Mouse (Mus musculus) embryonic facial prominence, embryonic 15.5 days (tissue): ENCODE measurements at regions not wholly inside any gene's neighbourhood (a gene's known extent, or its start where the extent isn't known, plus 50 kb on each side); places are given as distances from the start of the nearest gene placed in this dataset.

Experiments used
- ATAC-seq: fragments of 200-750 bp; cut with Nextera tagmentation; 2 replicates; pipeline ENCODE4 v1.8.0; 2017; ENCODE audit warnings: low read depth, moderate TSS enrichment; ENCODE audit not compliant: insufficient number of reproducible peaks, low FRiP score, low TSS enrichment
- H3K27ac ChIP-seq: fragments of 300-500 bp; sonication (generic); replicated peaks from 2 replicates; pipeline ENCODE4 v1.5.1; 2015; ENCODE audit warnings: mild to moderate bottlenecking, inconsistent platforms
- H3K27me3 ChIP-seq: fragments of 300-500 bp; sonication (generic); 2 replicates; pipeline ENCODE4 v1.6.1; 2015; ENCODE audit warnings: inconsistent platforms
- H3K36me3 ChIP-seq: fragments of 300-500 bp; sonication (generic); 2 replicates; pipeline ENCODE4 v1.6.1; 2015; ENCODE audit warnings: mild to moderate bottlenecking, inconsistent platforms
- H3K4me1 ChIP-seq: fragments of 300-500 bp; sonication (generic); 2 replicates; pipeline ENCODE4 v1.6.1; 2015; ENCODE audit warnings: inconsistent platforms
- H3K4me2 ChIP-seq: fragments of 300-500 bp; sonication (generic); replicated peaks from 2 replicates; pipeline ENCODE4 v1.6.1; 2015; ENCODE audit warnings: mild to moderate bottlenecking, inconsistent platforms
- H3K4me3 ChIP-seq: fragments of 300-500 bp; sonication (generic); replicated peaks from 2 replicates; pipeline ENCODE4 v1.5.1; 2015; ENCODE audit warnings: mild to moderate bottlenecking, inconsistent platforms
- H3K9ac ChIP-seq: fragments of 300-500 bp; sonication (generic); 2 replicates; pipeline ENCODE4 v1.6.1; 2015; ENCODE audit warnings: inconsistent platforms
- H3K9me3 ChIP-seq: fragments of 300-500 bp; sonication (generic); replicated peaks from 2 replicates; pipeline ENCODE4 v1.6.1; 2016; ENCODE audit warnings: inconsistent platforms
- WGBS: fragments of 180-500 bp; shearing (Covaris S2); methylation state at CpG from one replicate; pipeline ENCODE4 v1.1.7; 2015; 5-methylcytosine and 5-hydroxymethylcytosine counted together

DNA sequence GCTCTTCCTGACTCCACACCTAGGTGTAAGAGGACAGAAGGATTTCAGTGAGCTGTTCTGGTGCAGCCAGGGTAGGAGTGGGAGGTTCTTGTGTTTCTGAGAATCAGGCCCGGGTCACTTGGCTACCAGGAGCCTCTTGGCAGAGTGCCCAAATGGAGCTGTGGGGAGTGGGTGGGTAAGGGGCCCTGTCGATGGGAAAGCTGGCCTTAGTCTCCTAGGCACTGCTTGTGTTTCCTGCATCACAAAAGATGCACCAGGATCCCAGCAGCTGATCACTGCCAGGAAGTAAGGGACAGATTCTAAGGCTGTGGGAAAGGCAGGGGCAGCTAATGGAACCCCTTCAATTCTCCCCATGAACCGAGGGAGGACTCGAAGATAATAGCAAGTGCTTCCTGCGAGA is 107.1 kb upstream of the Pard3b start:
- H3K36me3 ChIP-seq = no peaks in the 10 kb centered on the region
- no peaks in the 10 kb centered on the region for H3K27me3 ChIP-seq
- WGBS = 48% methylated on average over 5 of the region's 5 CpGs
- H3K9me3 ChIP-seq = no peaks in the 10 kb centered on the region
- no peak overlapping the region for H3K9ac ChIP-seq
- no peak overlapping the region for H3K4me3 ChIP-seq
- no peak for ATAC-seq
- no peak overlapping the region for H3K27ac ChIP-seq
- no peak overlapping the region for H3K4me2 ChIP-seq
- H3K4me1 ChIP-seq = peaks cover 8% of the 10 kb centered on the region; the same call in 1 of the 2 replicates

DNA sequence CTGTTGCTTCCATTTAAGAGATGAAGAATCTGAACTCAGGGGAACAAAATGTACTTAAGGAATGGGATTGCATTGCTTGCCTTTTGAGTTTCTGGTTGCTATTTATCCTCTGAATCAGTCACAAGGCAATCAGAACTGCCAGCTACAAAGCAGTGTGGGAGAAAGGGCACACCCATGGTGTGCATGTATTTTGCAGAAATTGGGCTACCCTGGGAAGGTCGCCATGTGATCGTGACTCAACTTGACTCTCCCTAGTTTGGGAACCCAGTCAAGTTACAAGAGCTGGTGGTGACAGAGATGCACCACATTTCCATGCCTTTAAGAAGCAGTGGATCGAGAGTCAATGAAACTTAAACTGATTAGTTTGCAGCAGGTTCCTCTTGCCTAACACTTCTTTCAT is 98.5 kb upstream of the Pard3b start:
- 69% methylated on average over 3 of the region's 3 CpGs for WGBS
- ATAC-seq = no peak

GRCm38 (mm10) chr1:61541166-61541565 is 97.5 kb upstream of the Pard3b start:
- Histone ChIP-seq H3K4me1 (no peaks in the 10 kb centered on the region), H3K9ac (no peak overlapping the region), H3K9me3 (no peaks in the 10 kb centered on the region), H3K27me3 (no peaks in the 10 kb centered on the region), H3K4me3 (no peak overlapping the region), H3K27ac (no peak overlapping the region), H3K36me3 (no peaks in the 10 kb centered on the region), H3K4me2 (no peak overlapping the region)
- no peak for ATAC-seq
- 79% methylated on average over 4 of the region's 4 CpGs for WGBS

More for the DNA sequence above, 98.5 kb upstream of the Pard3b start:
- H3K27me3 ChIP-seq = no peaks in the 10 kb centered on the region
- no peaks in the 10 kb centered on the region for H3K36me3 ChIP-seq
- H3K9me3 ChIP-seq = no peaks in the 10 kb centered on the region
- H3K4me3 ChIP-seq = no peak overlapping the region
- H3K27ac ChIP-seq = no peak overlapping the region; the same call in 1 of the 2 replicates
- no peaks in the 10 kb centered on the region for H3K4me1 ChIP-seq
- no peak overlapping the region for H3K4me2 ChIP-seq
- no peak overlapping the region for H3K9ac ChIP-seq

DNA sequence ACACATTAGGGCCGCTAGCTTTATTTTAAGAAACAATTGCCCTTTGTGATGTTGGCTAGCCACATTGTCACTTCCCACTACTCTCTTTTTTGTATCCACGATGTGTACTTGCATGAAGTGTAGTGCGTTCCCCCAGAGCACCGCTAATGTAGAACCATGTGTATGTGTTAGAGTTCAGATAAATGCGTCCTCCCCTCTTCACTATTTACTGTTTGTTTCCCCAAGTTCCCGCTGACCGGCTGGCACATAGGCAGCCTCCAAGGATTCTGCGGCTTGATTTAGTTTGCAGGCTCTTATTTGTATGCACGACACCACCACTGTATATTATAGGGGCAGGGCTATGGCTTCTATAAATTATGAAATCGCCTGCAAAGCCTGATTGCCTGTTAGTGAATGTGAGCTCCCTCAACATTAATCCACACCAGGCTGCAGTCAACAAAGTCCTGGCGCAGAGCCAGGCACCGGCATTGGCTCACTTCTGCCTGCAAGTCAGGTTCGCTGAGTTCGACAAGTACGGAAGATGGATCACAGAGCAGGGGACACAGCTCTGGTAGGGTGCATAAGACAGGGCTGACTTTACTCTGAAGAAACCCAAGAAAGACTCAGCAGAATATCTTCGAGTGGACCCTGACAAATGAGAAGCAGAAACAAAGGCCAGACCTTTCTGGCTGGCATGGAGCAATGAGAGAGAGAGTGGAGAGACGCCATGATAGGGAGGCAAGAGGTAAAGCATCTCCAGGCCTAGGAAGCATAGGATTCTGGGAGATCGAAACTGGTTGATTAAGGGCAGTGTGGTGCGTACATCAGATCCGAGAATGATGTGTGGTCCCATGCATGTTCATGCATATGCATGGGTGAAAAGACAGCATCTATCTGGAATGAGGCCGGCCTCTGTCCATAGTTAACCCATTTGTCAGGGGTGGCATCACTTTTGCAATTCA is 85.8 kb upstream of the Pard3b start:
- Histone ChIP-seq H3K9me3 (no peaks in the 10 kb centered on the region), H3K4me3 (no peak overlapping the region), H3K4me2 (no peak overlapping the region), H3K9ac (no peak overlapping the region), H3K36me3 (no peaks in the 10 kb centered on the region), H3K27ac (no peak overlapping the region), H3K27me3 (no peaks in the 10 kb centered on the region), H3K4me1 (peaks cover 6% of the 10 kb centered on the region; the same call in 1 of the 2 replicates)
- no peak for ATAC-seq
- WGBS = 56% methylated on average over 21 of the region's 21 CpGs

DNA sequence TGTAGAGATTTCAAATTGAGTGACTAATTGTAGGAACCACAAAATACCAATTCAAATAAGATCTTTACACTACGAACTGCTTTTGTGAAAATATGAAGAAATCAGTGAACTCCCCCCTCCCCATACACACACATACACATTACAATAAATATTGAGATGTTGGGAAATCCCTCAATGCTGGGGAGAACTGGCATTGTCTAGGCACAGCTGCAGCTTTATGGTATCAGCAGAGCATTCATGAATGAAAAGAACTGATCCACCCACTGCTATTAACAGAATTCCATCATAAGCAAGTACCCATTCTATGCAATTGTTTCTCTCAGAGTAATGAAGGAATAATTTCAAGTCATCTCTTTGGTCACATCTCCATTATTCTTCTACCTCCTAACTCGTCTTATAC is 79.1 kb upstream of the Pard3b start:
- Histone ChIP-seq H3K27me3 (no peaks in the 10 kb centered on the region), H3K4me3 (no peak overlapping the region), H3K36me3 (no peaks in the 10 kb centered on the region), H3K9me3 (no peaks in the 10 kb centered on the region), H3K4me1 (no peaks in the 10 kb centered on the region), H3K9ac (no peak overlapping the region), H3K27ac (no peak overlapping the region), H3K4me2 (no peak overlapping the region)
- WGBS = 77% methylated on average over 2 of the region's 2 CpGs
- ATAC-seq = no peak

DNA sequence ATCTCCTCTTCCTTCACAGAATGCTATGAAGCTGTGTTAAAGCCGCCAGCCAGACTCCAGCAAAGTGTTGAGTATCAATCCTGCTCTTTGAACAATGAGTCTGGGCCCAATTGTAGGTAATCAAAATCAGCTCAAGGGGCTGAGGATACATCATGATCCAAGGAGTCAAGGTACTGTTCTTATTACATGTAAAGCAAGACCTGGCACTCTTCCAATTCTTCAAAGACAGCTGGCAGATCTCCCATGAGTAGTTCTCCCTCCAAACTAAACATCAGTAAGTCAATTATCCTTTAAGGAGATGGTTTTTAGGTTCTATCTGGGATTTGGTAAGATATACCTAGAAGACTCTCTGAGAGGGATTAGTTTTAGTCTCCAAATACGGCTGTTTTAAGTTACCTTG is 76.5 kb upstream of the Pard3b start:
- 38% methylated on average over 2 of the region's 2 CpGs for WGBS
- Histone ChIP-seq H3K4me1 (no peaks in the 10 kb centered on the region), H3K27me3 (no peaks in the 10 kb centered on the region), H3K4me2 (no peak overlapping the region), H3K9me3 (no peaks in the 10 kb centered on the region), H3K36me3 (no peaks in the 10 kb centered on the region), H3K9ac (no peak overlapping the region), H3K27ac (no peak overlapping the region), H3K4me3 (no peak overlapping the region)
- no peak for ATAC-seq

DNA sequence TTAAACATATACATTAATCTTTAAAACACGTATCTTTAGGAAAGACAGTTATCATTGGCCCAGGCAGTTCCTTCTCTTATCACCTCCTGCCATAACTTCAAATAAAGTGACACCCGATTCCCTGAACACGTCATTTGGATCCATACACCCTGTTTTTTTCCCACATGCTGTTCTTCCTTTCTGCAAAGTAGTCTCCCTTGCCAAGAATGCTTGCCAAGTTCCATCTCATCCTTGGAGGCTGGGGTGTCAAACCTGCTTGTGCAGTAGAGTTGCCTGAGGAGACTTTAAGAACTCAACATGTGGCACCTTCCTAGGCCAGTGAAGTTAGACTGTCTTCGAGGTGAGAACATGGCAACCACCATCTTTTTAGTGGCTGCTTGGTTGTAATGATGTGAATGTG is 73.2 kb upstream of the Pard3b start:
- H3K4me2 ChIP-seq = no peak overlapping the region
- H3K9ac ChIP-seq = no peak overlapping the region
- no peaks in the 10 kb centered on the region for H3K36me3 ChIP-seq
- WGBS = 70% methylated on average over 4 of the region's 4 CpGs
- H3K4me3 ChIP-seq = no peak overlapping the region
- ATAC-seq = no peak
- no peaks in the 10 kb centered on the region for H3K4me1 ChIP-seq
- H3K27me3 ChIP-seq = no peaks in the 10 kb centered on the region
- H3K9me3 ChIP-seq = no peaks in the 10 kb centered on the region
- H3K27ac ChIP-seq = no peak overlapping the region

- H3K27me3 ChIP-seq = no peaks in the 10 kb centered on the region
- no peak overlapping the region for H3K27ac ChIP-seq
- no peak overlapping the region for H3K4me3 ChIP-seq
- no peaks in the 10 kb centered on the region for H3K9me3 ChIP-seq
- ATAC-seq = no peak
- no peaks in the 10 kb centered on the region for H3K4me1 ChIP-seq
- no peaks in the 10 kb centered on the region for H3K36me3 ChIP-seq
- H3K4me2 ChIP-seq = no peak overlapping the region
- no peak overlapping the region for H3K9ac ChIP-seq
- WGBS = 56% methylated on average over 2 of the region's 2 CpGs
Measured at GRCm38 (mm10) chr1:61574276-61574675, 64.3 kb upstream of the Pard3b start.

DNA sequence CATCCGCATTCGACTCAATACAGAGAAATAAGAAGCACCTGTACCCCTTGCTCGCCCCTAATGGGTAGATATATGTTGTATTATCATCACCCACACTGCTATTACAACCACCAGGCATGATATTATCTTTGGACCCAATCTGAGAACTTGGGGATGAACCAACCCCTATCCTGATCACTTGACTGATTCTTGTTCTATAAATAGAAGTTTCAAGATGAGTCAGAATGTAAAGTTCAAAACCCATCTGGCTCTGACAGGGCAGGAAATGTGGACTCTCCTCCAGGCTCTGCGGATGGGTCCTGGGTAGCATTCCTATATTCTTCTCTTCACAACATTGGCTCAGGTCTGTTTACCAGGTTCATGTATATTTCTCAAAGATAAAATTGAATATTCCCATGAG is 61.9 kb upstream of the Pard3b start:
- ATAC-seq = no peak
- Histone ChIP-seq H3K27me3 (no peaks in the 10 kb centered on the region), H3K4me2 (no peak overlapping the region), H3K9ac (no peak overlapping the region), H3K4me1 (no peaks in the 10 kb centered on the region), H3K4me3 (no peak overlapping the region), H3K27ac (no peak overlapping the region), H3K36me3 (no peaks in the 10 kb centered on the region), H3K9me3 (no peaks in the 10 kb centered on the region)
- 85% methylated on average over 4 of the region's 4 CpGs for WGBS

GRCm38 (mm10) chr1:61587251-61587650 is 51.4 kb upstream of the Pard3b start:
- Histone ChIP-seq H3K27me3 (no peaks in the 10 kb centered on the region), H3K4me1 (no peaks in the 10 kb centered on the region), H3K9me3 (no peaks in the 10 kb centered on the region), H3K4me2 (no peak overlapping the region), H3K36me3 (no peaks in the 10 kb centered on the region), H3K4me3 (no peak overlapping the region), H3K9ac (no peak overlapping the region), H3K27ac (no peak overlapping the region)
- ATAC-seq = no peak
- WGBS = 91% methylated on average over 8 of the region's 8 CpGs
